Mouse (Mus musculus) adrenal gland, adult 2 months (tissue): Measurements from ENCODE around the gene Pogz. TPM values are rescaled to one million over a fixed set of nuclear protein-coding genes. Genes with fewer than 3 reads are reported as not detected.
"Not testable (repeated sequence)": the region's sequence is repeated elsewhere in the genome, so short reads cannot be mapped to it uniquely, and the experiment has no call there.

Source experiments
- DNase-seq: peaks from one replicate; pipeline ENCODE4 v3.0.0; 2021
- polyA plus RNA-seq: library from polyadenylated mRNA; depleted of rRNA; stranded (reverse); fragments of >200 nt; gene quantifications from 2 replicates; pipeline ENCODE4 v1.2.3, GENCODE M21; 2012; rRNA removed
- total RNA-seq, 2 experiments: library from RNA; stranded (reverse); gene quantifications; 2 replicates each; pipeline ENCODE4 v1.2.3; 2021

The Pogz gene
- total and polyA plus RNA-seq, 3 experiments, result 27.0 to 36.2 (median 35.8) TPM

GRCm38 (mm10) chr3:94915903-94916741, 78.8 kb downstream of the Pogz start:
- DNase-seq, result no peak

GRCm38 (mm10) chr3:94917816-94918361, 80.5 kb downstream of the Pogz start:
- no peak for DNase-seq

GRCm38 (mm10) chr3:94918845-94919244, 81.5 kb downstream of the Pogz start:
- DNase-seq, result no peak

GRCm38 (mm10) chr3:94921104-94921503, 83.7 kb downstream of the Pogz start:
- no peak for DNase-seq

- no peak for DNase-seq
Measured at GRCm38 (mm10) chr3:94922333-94922732, 85.0 kb downstream of the Pogz start.

- no peak for DNase-seq
Measured at GRCm38 (mm10) chr3:94924688-94925087, 87.3 kb downstream of the Pogz start.

- not testable (repeated sequence) for DNase-seq
Measured at GRCm38 (mm10) chr3:94926301-94926736, 89.0 kb downstream of the Pogz start.

GRCm38 (mm10) chr3:94928979-94929378, 91.6 kb downstream of the Pogz start:
- DNase-seq, result not testable (repeated sequence)

- DNase-seq, result peak; percentile 59
Measured at GRCm38 (mm10) chr3:94930386-94931266, 93.3 kb downstream of the Pogz start.

- DNase-seq, result not testable (repeated sequence)
Measured at GRCm38 (mm10) chr3:94931427-94932082, 94.2 kb downstream of the Pogz start.

Other genes with a start within 250 kb of the Pogz start
- not detected for gene Gm10972, start 194.5 kb upstream of the Pogz start, total RNA-seq
- not detected in 2 replicates for gene Gm10972, start 194.5 kb upstream of the Pogz start, polyA plus RNA-seq
- 10 to 100 TPM; 13.2 to 13.8 TPM for gene Tuft1, start 178.7 kb upstream of the Pogz start, total RNA-seq
- 6.8 and 7.1 TPM in 2 replicates for gene Tuft1, start 178.7 kb upstream of the Pogz start, polyA plus RNA-seq
- 10 to 100 TPM; 10.5 to 15.3 TPM for gene Selenbp2, start 144.0 kb upstream of the Pogz start, total RNA-seq
- 0.33 and 1.5 TPM in 2 replicates for gene Selenbp2, start 144.0 kb upstream of the Pogz start, polyA plus RNA-seq
- gene Cgn, start 51.1 kb upstream of the Pogz start, total RNA-seq, result 1 to 10 TPM; 1.2 to 1.4 TPM
- 0.18 and 0.28 TPM in 2 replicates for gene Cgn, start 51.1 kb upstream of the Pogz start, polyA plus RNA-seq
- gene Psmb4, start 49.4 kb downstream of the Pogz start, total RNA-seq, result 100 to 1,000 TPM; 203 to 297 TPM
- gene Psmb4, start 49.4 kb downstream of the Pogz start, polyA plus RNA-seq, result 236 and 248 TPM in 2 replicates
- gene Selenbp1, start 95.5 kb downstream of the Pogz start, total RNA-seq, result 10 to 100 TPM; 47.5 to 52.7 TPM
- gene Selenbp1, start 95.5 kb downstream of the Pogz start, polyA plus RNA-seq, result 102 and 126 TPM in 2 replicates
- 10 to 100 TPM; 17.2 to 30.1 TPM for gene Rfx5, start 116.5 kb downstream of the Pogz start, total RNA-seq
- gene Rfx5, start 116.5 kb downstream of the Pogz start, polyA plus RNA-seq, result 10.8 and 13.5 TPM in 2 replicates
- 10 to 100 TPM; 57.0 to 68.7 TPM for gene Pi4kb, start 137.2 kb downstream of the Pogz start, total RNA-seq
- 29.3 and 29.9 TPM in 2 replicates for gene Pi4kb, start 137.2 kb downstream of the Pogz start, polyA plus RNA-seq
- gene Zfp687, start 177.9 kb downstream of the Pogz start, total RNA-seq, result 10 to 100 TPM; 26.3 to 29.5 TPM
- gene Zfp687, start 177.9 kb downstream of the Pogz start, polyA plus RNA-seq, result 27.9 and 32.0 TPM in 2 replicates
- 100 to 1,000 TPM; 312 to 335 TPM for gene Psmd4, start 205.0 kb downstream of the Pogz start, total RNA-seq
- gene Psmd4, start 205.0 kb downstream of the Pogz start, polyA plus RNA-seq, result 105 and 114 TPM in 2 replicates